Mouse (Mus musculus): ENCODE data around the gene 4931409K22Rik.

DNA sequence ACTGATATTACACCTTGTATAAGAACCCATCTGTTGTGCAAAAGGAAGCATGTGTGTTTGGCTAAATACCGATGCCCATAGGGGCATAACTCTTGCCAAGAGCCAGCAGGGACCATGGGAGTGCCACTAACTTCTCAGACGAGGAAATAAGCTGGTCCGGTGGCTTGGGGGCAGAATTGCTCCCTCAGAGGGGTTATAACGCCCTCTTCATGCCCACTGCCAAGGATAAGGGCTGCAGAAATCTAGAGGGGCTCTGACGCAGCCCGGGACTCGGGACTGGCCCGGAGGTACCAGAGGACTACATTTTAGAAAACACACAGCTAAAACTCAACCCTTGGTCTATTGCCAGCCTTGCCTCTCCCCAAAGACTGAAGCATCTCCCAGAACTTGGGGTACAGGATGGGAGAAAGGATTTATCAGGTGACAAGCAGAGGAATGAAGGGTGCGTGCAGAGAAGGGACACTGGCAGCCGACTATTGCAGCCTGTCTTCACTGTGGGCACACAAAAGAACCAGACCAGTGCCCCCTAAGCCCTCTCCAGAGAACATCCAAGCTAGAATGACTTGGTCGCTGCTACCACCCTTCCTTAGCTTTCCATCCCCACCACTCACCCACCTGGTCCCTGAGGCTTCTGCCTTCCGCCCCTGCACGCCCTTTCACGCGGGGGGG is 41.4 kb upstream of the 4931409K22Rik start:
- TF ChIP-seq EP300 (IDR thresholded peaks at IDR 0.05; ENCODE audit: insufficient read depth, low read depth, low read length) (no peak), POLR2A (IDR thresholded peaks at IDR 0.05; ENCODE audit: insufficient read depth, low read length) (no peak), CTCF (IDR thresholded peaks at IDR 0.05; ENCODE audit: low read depth, low read length) (no peak)
